Mouse (Mus musculus) v-Abl transformed pro-B cells (cell line): ENCODE data around the gene Slc26a8.

Experiments used
- in situ Hi-C, 2 experiments: fragments of 400-800 bp; cut with MboI; formaldehyde crosslinking; loops; one replicate each; pipeline ENCODE4 v1.15.1; 2025; ENCODE audit not compliant: unreplicated experiment in 2 of 2

The Slc26a8 gene

DNA sequence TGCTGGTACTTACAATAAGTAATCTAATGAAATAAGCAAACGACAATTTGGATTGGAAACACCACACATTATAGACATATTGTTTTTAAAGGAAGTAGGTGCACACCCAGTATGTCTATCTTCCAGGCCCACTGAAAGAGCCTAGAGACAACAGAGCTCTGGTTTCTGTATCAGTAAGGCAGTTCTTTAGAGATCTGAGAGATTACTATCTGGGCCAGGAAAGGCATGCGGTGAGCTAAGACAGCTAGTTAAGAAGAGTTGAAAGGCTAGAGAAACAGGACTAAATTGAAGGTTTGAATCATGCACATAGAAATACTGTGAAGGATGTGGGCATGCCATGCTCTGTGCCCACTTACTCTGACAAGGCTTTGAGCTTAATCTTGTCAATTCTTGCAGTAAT is 77.4 kb downstream of the Slc26a8 start:
- in situ Hi-C loops: no loop called here

DNA sequence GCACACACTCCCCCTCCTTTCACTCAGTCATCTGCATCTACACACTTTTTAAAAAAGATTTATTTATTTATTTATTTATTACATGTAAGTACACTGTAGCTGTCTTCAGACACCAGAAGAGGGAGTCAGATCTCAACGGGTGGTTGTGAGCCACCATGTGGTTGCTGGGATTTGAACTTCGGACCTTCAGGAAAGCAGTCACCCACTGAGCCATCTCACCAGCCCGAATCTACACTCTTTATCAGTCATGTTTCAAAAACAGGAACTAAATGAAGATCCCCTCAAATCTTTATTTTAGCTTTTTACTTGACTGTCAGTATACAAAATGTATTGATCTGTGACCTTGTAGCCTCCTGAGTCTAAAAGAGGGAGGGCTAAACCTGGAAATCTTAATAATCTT is 80.5 kb downstream of the Slc26a8 start:
- in situ Hi-C loops: no loop called here

DNA sequence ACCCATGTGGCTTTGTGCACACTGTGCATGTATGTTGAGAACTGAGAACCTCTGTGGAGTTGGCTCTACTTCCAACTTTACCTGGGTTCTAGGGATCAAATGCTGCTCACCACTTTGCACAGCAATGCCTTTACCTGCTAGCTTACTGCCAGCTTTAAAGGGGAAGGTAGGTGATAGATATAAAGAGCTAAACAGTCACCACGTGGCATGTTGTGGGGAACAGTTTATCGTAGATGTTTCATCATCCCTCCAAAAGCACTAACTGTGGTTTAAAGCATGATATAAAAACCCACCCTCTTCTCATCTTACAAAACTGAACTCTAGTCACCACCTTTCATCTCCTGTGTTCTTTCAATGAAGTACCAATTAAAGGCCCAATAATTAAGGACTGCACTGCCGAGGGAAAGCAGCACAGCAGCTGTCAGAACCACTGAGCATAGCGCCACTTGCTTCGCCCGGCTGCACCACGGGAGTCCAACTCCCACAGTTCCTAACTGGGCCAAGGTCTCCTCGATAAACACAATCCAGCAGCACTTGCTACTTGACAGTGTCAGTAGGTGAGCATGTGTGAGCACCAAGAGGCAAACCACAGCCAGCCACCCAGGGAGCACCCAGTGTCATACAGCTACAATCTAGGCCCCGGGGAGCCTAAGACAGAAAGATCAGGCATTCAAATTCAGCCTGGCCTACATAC is 88.3 kb downstream of the Slc26a8 start:
- in situ Hi-C loops: no loop called here

DNA sequence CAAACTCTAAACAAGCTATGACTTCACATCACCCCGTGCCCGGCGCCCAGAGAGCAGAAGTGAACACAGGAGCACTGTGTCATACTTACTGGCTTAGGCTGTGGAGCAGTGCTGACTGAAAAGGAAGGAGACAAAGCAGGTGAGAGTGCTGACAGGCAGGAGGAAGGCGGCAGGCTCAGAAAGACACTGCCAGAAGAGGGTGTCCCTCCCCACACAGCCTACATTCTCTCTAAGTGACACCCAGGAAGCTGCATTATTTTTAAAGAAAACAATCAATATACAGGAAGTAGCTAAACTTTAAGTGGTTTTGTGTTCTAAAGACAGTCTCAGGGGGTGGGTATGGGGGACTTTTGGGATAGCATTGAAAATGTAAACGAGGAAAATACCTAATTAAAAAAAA is 89.3 kb downstream of the Slc26a8 start:
- in situ Hi-C loops: no loop called here

DNA sequence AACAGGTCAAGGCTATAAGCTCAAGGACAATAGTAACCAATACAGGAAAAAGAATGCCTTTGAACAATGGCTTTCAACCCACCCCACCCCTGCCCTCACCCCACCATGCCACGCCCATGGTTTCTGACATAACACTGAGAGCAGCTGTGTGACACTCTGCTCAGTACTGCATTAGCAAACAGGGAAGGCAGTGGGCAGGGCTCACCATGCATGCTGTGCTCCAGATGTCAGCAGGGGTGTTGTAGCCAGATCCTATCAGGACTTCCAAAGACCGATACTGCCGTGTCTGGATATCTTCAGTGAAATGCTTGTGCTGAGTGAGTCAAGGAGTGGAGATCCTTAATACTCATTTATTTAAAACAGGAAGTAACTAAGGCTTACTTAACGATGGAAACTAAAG is 96.1 kb downstream of the Slc26a8 start:
- in situ Hi-C loops: loop anchor here in 1 of 2 experiments (5.0 kb wide), 1 partner anchor 53 kb away; no protein-coding TSS in a partner anchor

DNA sequence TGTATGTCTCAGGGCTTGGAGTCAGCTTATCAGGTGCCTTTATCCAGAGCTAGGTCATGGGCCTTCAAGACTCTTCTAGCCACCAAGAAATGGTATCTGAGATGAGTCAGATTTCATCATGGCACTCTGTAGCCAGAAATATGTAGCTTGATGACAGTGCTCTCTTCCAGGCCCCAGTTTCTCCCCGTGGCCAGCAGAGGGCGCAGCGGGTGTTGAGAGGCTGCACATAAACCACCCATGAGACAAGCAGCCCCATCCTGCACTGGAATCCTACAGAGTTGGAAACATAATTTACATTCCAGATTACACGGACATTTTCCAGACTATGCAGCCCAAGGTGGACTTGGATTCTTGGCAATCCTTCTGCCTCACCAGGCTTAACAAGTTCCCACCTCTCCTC is 97.0 kb downstream of the Slc26a8 start:
- in situ Hi-C loops: loop anchor here in 1 of 2 experiments (5.0 kb wide), 1 partner anchor 54 kb away; no protein-coding TSS in a partner anchor

DNA sequence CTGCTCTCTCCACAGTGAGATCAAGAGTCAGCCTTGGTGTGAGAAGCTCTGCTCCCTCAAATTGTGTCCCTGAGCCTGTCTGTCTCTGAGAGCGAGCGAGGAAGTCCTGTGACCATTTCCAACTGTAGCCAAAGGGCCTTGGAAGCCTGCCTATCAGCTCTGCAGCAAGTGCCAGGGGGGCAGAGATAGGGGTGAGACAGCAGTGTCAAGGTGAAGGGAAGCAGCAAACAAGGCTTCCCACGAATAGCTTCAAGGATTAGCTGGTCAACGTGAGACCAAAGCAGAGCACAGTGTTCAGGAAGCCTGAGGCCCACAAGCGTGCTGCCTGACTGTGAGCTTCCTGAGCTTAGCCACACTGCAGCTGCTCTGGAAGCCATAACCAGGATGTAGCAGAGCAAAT is 98.6 kb downstream of the Slc26a8 start:
- in situ Hi-C loops: loop anchor here in 1 of 2 experiments (5.0 kb wide), 1 partner anchor 56 kb away; no protein-coding TSS in a partner anchor

DNA sequence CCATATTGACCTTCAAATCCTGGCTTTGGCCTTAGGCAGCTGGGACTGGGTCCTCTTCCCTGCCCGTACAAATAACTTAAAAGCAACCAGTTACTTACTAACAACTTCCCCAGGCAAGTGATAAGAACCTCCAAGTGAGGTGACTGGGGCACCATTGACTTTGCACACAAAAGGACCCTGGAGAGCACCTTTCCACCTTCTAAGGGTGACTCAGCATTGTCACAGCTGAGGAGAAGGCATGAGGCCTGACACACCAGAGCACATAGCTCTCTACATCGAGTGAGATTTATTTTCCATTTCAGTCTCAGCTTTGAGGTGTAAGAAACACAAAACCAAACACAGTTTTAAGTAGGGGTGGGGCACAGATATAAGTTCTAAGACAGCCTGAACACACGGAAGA is 99.4 kb downstream of the Slc26a8 start:
- in situ Hi-C loops: loop anchor here in 1 of 2 experiments (5.0 kb wide), 1 partner anchor 57 kb away; no protein-coding TSS in a partner anchor

DNA sequence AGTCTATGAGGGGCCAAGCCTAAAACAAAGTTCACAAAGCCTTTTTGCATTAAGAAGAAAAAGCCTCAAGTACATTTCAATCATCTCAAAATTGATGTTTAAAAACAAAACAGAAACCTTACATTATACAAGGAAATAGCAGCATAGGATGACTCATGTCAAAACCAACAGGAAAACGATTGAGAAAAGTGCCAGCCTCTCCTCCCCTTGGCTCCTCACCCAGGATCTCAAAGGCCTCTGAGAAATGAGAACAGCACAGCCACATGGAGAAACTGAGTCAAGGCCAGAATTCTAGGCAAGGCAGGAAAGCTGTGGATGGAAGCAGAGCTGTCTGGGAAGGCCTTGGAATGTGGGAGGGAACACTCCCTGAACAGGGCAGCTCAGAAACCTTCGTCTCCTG is 101.4 kb downstream of the Slc26a8 start:
- in situ Hi-C loops: no loop called here
